In the genomic region with DNA sequence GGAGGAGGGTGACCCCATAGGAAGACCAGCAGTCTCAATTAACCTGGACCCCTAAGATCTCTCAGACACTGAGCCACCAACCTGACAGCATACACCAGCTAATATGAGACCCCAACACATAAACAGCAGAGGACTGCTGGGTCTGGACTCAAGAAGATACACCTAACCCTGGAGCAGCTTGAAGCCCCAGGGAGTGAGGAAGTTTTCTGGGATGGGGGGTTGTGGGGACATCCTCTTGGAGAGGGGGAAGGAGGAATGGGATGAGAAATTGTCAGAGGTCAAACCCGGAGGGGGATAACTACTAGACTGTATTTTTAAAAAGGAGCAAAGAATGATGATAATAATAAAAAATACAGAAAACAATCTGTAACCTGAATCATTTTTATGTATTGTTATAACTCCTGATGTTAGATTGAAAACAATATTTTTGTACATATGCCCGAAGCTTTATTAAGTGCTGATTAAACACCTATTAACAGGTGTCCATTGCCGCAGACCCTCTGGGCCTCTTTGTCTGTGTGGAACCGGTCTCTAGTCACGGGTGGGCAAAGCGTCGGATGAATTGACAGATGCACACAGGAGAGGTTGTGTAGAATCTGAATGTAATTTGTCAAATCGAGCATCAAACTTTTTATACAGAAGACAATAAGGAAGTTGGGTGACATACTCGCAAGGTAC, we compare ENCODE assay signal across 1 mouse cellular context. TPM values are rescaled to one million over a fixed set of nuclear protein-coding genes. Genes with fewer than 3 reads are reported as not detected.
"Had no signal": no experiment of that assay in that cellular context is flagged by ENCODE, and none has a peak within 500 bp of the region (broad histone marks: within the 10 kb centered on the region; RNA-seq: fewer than 3 reads in every experiment).

No protein-coding gene starts in this region.

RNA-seq across cellular contexts. Expression of a gene that starts 21.4 kb away (rescaled TPM):
- total RNA-seq: granulocyte monocyte progenitor cell, adult 5-6 weeks had no signal
